Mouse (Mus musculus) left cerebral cortex, adult 8-10 months (tissue): ENCODE data around the gene Mief1. TPM values are rescaled to one million over a fixed set of nuclear protein-coding genes. Genes with fewer than 3 reads are reported as not detected.

Experiments
- DNase-seq, 2 experiments: peaks; one replicate each; pipeline ENCODE4 v3.0.0; 2022; ENCODE audit warnings: low spot score in 2 of 2
- total RNA-seq, 4 experiments: library from RNA; stranded (reverse); gene quantifications; 2 replicates each; pipeline ENCODE4 v1.2.4; 2022

Gene Mief1
- total RNA-seq = 10 to 100 TPM; 30.2 to 33.7 (median 30.9) TPM

- DNase-seq = peak; percentile 91 to 98
Observed at GRCm38 (mm10) chr15:80233733-80234509, at the start of gene Mief1. Gene Mief1, plus strand, starts transcription at chr15:80234018.

GRCm38 (mm10) chr15:80188927-80189326, 44.9 kb upstream of the Mief1 start:
- DNase-seq = no peak

GRCm38 (mm10) chr15:80190075-80190474, 43.7 kb upstream of the Mief1 start:
- no peak for DNase-seq

GRCm38 (mm10) chr15:80191585-80192245, 42.1 kb upstream of the Mief1 start:
- DNase-seq = no peak

- no peak for DNase-seq
Observed at GRCm38 (mm10) chr15:80192246-80192585, 41.6 kb upstream of the Mief1 start.

GRCm38 (mm10) chr15:80192847-80193246, 41.0 kb upstream of the Mief1 start:
- no peak for DNase-seq

GRCm38 (mm10) chr15:80199556-80199955, 34.3 kb upstream of the Mief1 start:
- DNase-seq = no peak

GRCm38 (mm10) chr15:80202111-80202775, 31.6 kb upstream of the Mief1 start:
- DNase-seq = peak in 1 of 2 experiments; percentile 66

- no peak for DNase-seq
Observed at GRCm38 (mm10) chr15:80203406-80203805, 30.4 kb upstream of the Mief1 start.

GRCm38 (mm10) chr15:80206057-80206565, 27.7 kb upstream of the Mief1 start:
- DNase-seq = no peak

- no peak for DNase-seq
Observed at GRCm38 (mm10) chr15:80208446-80208845, 25.4 kb upstream of the Mief1 start.

- no peak for DNase-seq
Observed at GRCm38 (mm10) chr15:80213688-80214087, 20.1 kb upstream of the Mief1 start.

GRCm38 (mm10) chr15:80215716-80216479, 17.9 kb upstream of the Mief1 start:
- DNase-seq = no peak

- DNase-seq = no peak
Observed at GRCm38 (mm10) chr15:80216480-80216820, 17.4 kb upstream of the Mief1 start.

GRCm38 (mm10) chr15:80217476-80217875, 16.3 kb upstream of the Mief1 start:
- DNase-seq = no peak

- no peak for DNase-seq
Observed at GRCm38 (mm10) chr15:80219211-80219610, 14.6 kb upstream of the Mief1 start.

GRCm38 (mm10) chr15:80219705-80220657, 13.8 kb upstream of the Mief1 start:
- no peak for DNase-seq

- DNase-seq = no peak
Observed at GRCm38 (mm10) chr15:80221031-80221430, 12.8 kb upstream of the Mief1 start.

- no peak for DNase-seq
Observed at GRCm38 (mm10) chr15:80223751-80224150, 10.1 kb upstream of the Mief1 start.

GRCm38 (mm10) chr15:80225208-80225607, 8.6 kb upstream of the Mief1 start:
- DNase-seq = no peak
